Mouse (Mus musculus) neutrophil, adult 59 days (primary cell): ENCODE measurements around the gene Gm10112. TPM values are rescaled to one million over a fixed set of nuclear protein-coding genes. Genes with fewer than 3 reads are reported as not detected.

Experiments used
- total RNA-seq, 2 experiments: library from RNA; stranded (reverse); gene quantifications; 1 replicate in 1 of 2; 2 replicates in 1 of 2; pipeline ENCODE4 v1.2.4; 2023

Gene Gm10112
- not detected for total RNA-seq

GRCm38 (mm10) chrX:111168040-111168439 is at the start of gene Gm10112:
Gene Gm10112, plus strand, starts transcription at chrX:111168340.

Other genes with a start within 250 kb of the Gm10112 start
- not detected for gene Cylc1, start 57.9 kb upstream of the Gm10112 start, total RNA-seq